Mouse (Mus musculus) T-cell, adult 2 months (primary cell): ENCODE measurements around the gene Artn.

Experiments
- DNase-seq: peaks from one replicate; pipeline ENCODE4 v3.0.0; 2022; ENCODE audit warnings: low spot score

Artn gene

GRCm38 (mm10) chr4:117929391-117929881 is at the start of gene Artn:
TSS of gene Artn (minus strand) at chr4:117929763.
- DNase-seq, result no peak

- no peak for DNase-seq
These were observed 49.6 kb upstream of the Artn start for GRCm38 (mm10) chr4:117979181-117979580.

- no peak for DNase-seq
These were observed 48.7 kb upstream of the Artn start for GRCm38 (mm10) chr4:117978282-117978681.

DNA sequence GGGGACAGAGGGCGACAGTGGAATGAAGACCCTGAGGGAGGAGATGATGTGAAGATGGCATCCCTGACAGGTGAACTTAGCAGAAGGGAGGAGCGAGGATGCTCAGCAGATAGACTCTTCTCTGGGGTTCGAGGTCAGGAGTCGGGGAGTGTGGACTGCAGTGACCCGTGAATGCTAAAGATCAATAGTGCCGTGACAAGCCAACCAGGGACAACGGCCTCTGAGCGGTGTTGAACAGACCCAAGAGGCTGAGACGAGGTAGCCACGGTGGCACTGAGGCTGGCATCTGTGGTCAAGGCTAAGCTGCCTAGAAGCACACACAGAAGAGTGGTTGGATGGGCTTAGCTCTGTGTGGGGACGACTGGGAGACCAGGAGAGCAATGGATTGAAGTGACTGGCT is 48.3 kb upstream of the Artn start:
- no peak for DNase-seq

DNA sequence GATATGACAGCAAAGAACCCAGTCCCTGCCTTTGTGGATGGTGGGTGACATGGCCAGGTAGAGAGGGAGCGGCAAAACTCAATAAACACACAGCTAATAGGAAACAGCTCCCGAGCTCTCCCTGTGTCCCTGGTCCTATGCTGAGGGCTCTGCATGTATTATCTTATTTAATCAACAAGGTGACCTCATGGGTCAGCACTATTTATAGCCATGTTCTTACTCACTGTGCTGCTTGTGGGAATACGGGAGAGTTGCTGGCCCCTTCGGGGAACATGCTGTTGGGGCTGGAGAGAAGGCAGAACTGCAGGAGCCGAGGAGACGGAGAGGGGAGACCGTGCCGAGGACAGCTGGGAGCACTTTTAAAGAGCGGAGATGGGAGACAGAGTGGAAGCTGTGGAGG is 47.8 kb upstream of the Artn start:
- DNase-seq, result no peak

- DNase-seq, result no peak
These were observed 46.3 kb upstream of the Artn start for GRCm38 (mm10) chr4:117975820-117976219.

- DNase-seq, result no peak
These were observed 45.2 kb upstream of the Artn start for GRCm38 (mm10) chr4:117974719-117975118.

GRCm38 (mm10) chr4:117972999-117973398 is 43.4 kb upstream of the Artn start:
- no peak for DNase-seq

DNA sequence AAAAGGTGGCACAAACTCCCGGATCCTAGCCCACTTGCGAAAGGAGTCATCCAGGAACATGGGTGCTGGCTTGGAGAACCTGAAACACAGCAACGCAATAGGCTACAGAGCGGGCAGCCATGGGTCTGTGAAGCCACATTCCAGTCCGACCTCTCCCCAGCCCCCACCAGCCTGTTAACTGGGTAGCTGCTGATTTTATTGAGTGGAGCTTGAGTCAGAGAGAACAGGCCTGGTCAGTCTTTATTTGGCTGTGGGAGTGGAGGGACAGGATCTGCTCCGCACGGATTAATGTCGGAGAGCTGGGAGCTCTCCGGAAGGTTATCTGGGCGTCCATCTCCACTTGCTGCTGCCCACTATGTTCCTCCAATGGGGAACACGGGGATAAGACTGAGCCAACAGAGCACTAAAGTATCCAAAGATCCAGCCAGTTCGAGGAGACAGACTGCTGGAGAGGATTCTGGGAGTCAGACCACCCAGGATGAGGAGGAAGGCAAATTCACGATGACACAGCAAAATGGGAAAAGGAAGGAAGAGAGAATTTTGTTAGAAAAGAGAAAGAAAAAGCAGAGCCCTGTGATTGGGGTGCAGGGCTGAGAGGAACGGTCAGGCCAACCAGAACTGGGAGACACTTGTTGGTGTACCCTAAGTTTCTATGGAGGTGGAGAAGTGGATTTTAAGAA is 34.9 kb upstream of the Artn start:
- DNase-seq, result no peak

GRCm38 (mm10) chr4:117957492-117957891 is 27.9 kb upstream of the Artn start:
- no peak for DNase-seq

- DNase-seq, result no peak
These were observed 17.9 kb upstream of the Artn start for GRCm38 (mm10) chr4:117947493-117947892.

- DNase-seq, result no peak
These were observed 17.2 kb upstream of the Artn start for GRCm38 (mm10) chr4:117946639-117947305.

GRCm38 (mm10) chr4:117943317-117943716 is 13.8 kb upstream of the Artn start:
- no peak for DNase-seq

DNA sequence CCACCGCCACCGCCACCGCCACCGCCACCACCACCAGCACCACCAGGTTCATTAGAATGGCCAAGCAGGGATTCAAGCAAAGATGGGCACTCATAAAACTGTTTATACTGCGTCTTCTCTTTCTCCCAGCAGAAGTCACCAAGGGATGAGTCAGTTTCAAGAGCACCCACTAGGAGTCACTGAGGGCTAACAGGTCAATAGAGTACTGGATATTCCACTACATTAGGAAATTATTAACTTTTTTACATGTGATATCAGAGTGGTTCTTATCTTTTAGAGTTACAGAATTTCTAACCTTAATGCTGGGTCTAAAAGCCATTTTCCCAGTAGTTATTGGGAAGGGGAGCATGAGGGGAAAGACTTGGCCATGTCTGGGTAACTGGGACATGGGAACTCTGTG is 7.4 kb upstream of the Artn start:
- no peak for DNase-seq

- DNase-seq, result no peak
These were observed 4.5 kb upstream of the Artn start for GRCm38 (mm10) chr4:117934081-117934480.

DNA sequence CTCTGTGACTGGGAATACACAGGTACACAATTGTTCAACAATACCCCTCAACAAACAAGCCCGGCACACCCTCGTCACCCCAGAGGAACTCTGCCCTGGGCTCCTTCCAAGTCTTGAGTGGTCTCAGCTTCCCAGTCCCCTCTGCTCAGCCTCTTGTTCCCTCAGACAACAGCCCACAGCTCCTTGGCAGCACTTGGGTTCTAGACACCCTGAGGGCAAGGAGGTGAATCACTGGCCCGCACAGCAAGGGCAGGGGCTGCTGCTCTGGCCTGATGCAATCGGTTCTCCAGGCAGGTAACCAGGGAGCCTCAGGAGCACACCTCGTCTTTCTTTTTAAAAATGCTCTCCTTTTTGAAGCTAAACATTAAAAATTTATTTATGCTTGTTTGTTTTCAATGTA is 3.7 kb upstream of the Artn start:
- DNase-seq, result no peak

GRCm38 (mm10) chr4:117928699-117929241 is 793 bp downstream of the Artn start:
- DNase-seq, result no peak

DNA sequence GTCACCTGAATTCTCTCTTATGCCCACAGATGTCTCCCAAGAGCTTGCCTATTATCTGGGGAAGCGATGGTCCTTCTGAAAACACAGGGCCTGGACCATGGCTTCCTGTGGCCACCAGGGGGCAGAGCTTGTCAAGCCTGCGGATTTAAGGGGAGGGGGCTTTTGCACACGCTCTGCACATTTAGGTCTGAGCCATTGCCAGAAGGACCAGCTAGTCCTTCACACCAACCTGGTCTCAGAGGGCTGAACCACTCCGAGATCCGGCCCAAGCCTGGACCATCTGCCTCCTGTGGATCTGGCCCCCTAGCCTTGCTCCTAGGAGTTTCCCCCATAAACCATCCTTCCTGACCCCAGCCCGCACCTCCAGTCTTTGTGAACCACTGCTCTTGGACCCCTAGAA is 1.3 kb downstream of the Artn start:
- DNase-seq, result no peak

- DNase-seq, result no peak
These were observed 2.7 kb downstream of the Artn start for GRCm38 (mm10) chr4:117926545-117927482.

DNA sequence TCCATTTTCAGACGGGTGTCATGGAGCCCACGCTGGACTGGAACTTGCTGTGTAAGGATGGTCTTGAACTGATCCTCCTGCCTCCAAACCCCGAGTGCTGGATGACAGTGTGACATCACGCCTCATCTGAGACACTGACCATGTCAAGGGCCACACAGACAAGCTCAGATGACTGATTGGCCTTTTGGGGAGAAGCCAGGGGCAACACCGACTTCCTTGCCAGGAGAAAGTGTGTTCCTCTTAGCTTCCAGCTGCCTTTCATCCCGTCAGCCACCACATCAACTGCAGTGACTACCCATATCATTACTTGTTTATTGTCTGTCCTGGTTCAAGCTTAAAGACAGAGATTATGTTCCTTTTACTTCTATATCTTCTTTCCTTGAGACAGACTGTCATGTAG is 4.6 kb downstream of the Artn start:
- DNase-seq, result no peak

GRCm38 (mm10) chr4:117923450-117923849 is 6.1 kb downstream of the Artn start:
- no peak for DNase-seq

DNA sequence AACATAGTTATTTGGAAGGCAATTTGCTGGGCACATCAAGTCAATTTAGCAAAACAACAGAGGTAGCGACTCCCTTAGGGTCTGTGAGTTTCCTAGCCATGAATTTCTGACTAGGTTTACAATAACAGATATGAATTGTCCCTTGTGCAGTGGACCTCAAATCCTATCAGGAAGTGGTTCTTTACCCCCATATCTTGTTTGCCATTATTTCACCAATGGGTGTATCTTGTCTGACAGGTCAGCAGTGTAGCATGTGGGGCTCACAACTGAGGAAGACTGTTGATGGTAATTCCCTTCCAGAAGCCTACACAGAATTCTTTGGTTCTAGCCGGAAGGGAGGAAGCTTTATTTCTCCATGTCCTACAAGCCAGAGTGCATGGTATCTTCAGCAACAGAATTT is 8.2 kb downstream of the Artn start:
- DNase-seq, result no peak
